Comparison of ENCODE assay signal across 8 mouse cellular contexts in the genomic region with DNA sequence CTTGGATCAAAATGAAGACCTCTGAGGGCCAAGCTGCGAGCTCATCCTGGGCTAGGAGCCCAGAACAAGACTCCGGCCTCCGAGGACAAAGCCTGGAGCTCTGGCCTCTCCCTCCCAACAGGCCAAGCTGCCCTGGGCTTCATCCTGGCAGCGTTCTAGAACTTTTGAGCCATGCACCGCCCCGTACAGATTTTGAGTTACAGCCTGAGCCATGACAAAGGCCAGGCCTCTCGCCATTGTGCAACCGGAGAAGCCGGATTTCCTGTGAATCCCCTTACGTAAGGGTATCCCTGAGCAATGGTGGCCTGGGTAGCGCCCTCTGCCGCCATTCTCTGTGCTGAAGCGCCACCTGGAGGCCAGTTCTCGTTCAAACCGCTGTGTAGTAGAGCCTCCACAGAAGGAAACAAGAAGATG.
DNase-seq lines count a peak whose midpoint lies in the region; ATAC-seq and TF ChIP-seq lines count a peak whose summit lies in the region.

No protein-coding gene starts in this region.

- TF ChIP-seq POLR2A in olfactory bulb, adult 2 months (IDR thresholded peaks at IDR 0.05; ENCODE audit: insufficient read depth, low read depth, low read length) = no peak
- no peak for TF ChIP-seq POLR2A in thymus, adult 2 months (IDR thresholded peaks at IDR 0.05; ENCODE audit: control insufficient read depth, extremely low read depth, insufficient read depth, low read length, poor library complexity)

- peak; percentile 91 for DNase-seq in ES-CJ7 (ENCODE audit: low read depth, low spot score)
- peak; percentile 93 for DNase-seq in cerebellum, adult 11 months
- DNase-seq in heart, postnatal 36 days = peak; percentile 97 to 99
- DNase-seq in layer of hippocampus, adult 2 months (ENCODE audit: low spot score in 2 of 2) = peak; percentile 93 to 98
- peak; percentile 98 for DNase-seq in lung, embryonic 14.5 days
- peak; percentile 92 for DNase-seq in thymus, adult 2 months

- intact Hi-C loops in heart, postnatal 36 days (cut with DNase I) = loop anchor here (5.0 kb wide), 6 partner anchors 55 to 540 kb away; a partner anchor contains a TSS

- ATAC-seq in forebrain, embryonic 16.5 days = peak; percentile 97
- ATAC-seq in lung, embryonic 14.5 days (ENCODE audit: insufficient read depth) = peak; percentile 94

- H3K36me3 ChIP-seq in forebrain, embryonic 16.5 days (ENCODE audit: control insufficient read depth, insufficient read depth) = no peaks in the 10 kb centered on the region
- H3K36me3 ChIP-seq in lung, embryonic 14.5 days (ENCODE audit: insufficient read depth) = no peaks in the 10 kb centered on the region
- H3K36me3 ChIP-seq in thymus, adult 2 months (ENCODE audit: control insufficient read depth, insufficient read depth, low read length) = no peaks in the 10 kb centered on the region

- peak overlapping the region; percentile 59 for H3K27ac ChIP-seq in forebrain, embryonic 16.5 days (ENCODE audit: low read length)
- H3K27ac ChIP-seq in layer of hippocampus, adult 2 months = peak overlapping the region; percentile 81
- H3K27ac ChIP-seq in lung, embryonic 14.5 days (ENCODE audit: low read depth) = peak overlapping the region; percentile 91
- peak overlapping the region; percentile 50; the same call in 1 of the 2 replicates for H3K27ac ChIP-seq in olfactory bulb, adult 2 months (ENCODE audit: insufficient read depth, low read depth, low read length)
- no peak overlapping the region for H3K27ac ChIP-seq in thymus, adult 2 months (ENCODE audit: control insufficient read depth, insufficient read depth, low read length)

- H3K4me2 ChIP-seq in forebrain, embryonic 16.5 days (ENCODE audit: low read length) = peak overlapping the region; percentile 54
- H3K4me2 ChIP-seq in lung, embryonic 14.5 days = peak overlapping the region; percentile 59

- peak; percentile 99 for TF ChIP-seq CTCF in layer of hippocampus, adult 2 months (conservative IDR thresholded peaks at IDR 0.05)
- TF ChIP-seq CTCF in lung, embryonic 14.5 days (IDR thresholded peaks at IDR 0.05; ENCODE audit: low read depth) = peak; percentile 96
- TF ChIP-seq CTCF in olfactory bulb, adult 2 months (IDR thresholded peaks at IDR 0.05; ENCODE audit: insufficient read depth, low read depth, low read length) = peak; percentile 90
- peak; percentile 91 for TF ChIP-seq CTCF in thymus, adult 2 months (IDR thresholded peaks at IDR 0.05; ENCODE audit: borderline replicate concordance, control insufficient read depth, extremely low read depth, insufficient read depth, low read length, poor library complexity)

- peak overlapping the region; percentile 52 for H3K9ac ChIP-seq in forebrain, embryonic 16.5 days (replicated peaks; ENCODE audit: low read depth, low read length)
- peak overlapping the region; percentile 46 for H3K9ac ChIP-seq in lung, embryonic 14.5 days

- no peaks in the 10 kb centered on the region for H3K9me3 ChIP-seq in forebrain, embryonic 16.5 days (ENCODE audit: control insufficient read depth, low read length)
- H3K9me3 ChIP-seq in lung, embryonic 14.5 days (ENCODE audit: low read depth, low read length) = no peaks in the 10 kb centered on the region

- peak overlapping the region; percentile 22 for H3K4me3 ChIP-seq in forebrain, embryonic 16.5 days (replicated peaks; ENCODE audit: low read length)
- peak overlapping the region; percentile 56 for H3K4me3 ChIP-seq in layer of hippocampus, adult 2 months
- peak overlapping the region; percentile 18; the same call in 1 of the 2 replicates for H3K4me3 ChIP-seq in lung, embryonic 14.5 days (ENCODE audit: low read depth, low read length)
- peak overlapping the region; percentile 45 for H3K4me3 ChIP-seq in olfactory bulb, adult 2 months (ENCODE audit: insufficient read depth, low read depth, low read length)
- H3K4me3 ChIP-seq in thymus, adult 2 months (ENCODE audit: control insufficient read depth, insufficient read depth, low read length) = peak overlapping the region; percentile 17

- 11% methylated on average over 15 of the region's 15 CpGs for WGBS in forebrain, embryonic 16.5 days
- WGBS in lung, embryonic 14.5 days = 7% methylated on average over 15 of the region's 15 CpGs
- whole genome bisulfite sequencing in olfactory bulb, adult 2 months = 3% methylated on average over 15 of the region's 15 CpGs
- WGBS in thymus, adult 2 months = 19% methylated on average over 15 of the region's 15 CpGs

- no peaks in the 10 kb centered on the region for H3K27me3 ChIP-seq in forebrain, embryonic 16.5 days (replicated peaks; ENCODE audit: control insufficient read depth, insufficient read depth, low read length)
- H3K27me3 ChIP-seq in lung, embryonic 14.5 days (ENCODE audit: insufficient read depth, low read length) = no peaks in the 10 kb centered on the region
- H3K27me3 ChIP-seq in thymus, adult 2 months (ENCODE audit: control insufficient read depth, insufficient read depth, low read length) = no peaks in the 10 kb centered on the region

- peaks cover 4% of the 10 kb centered on the region for H3K4me1 ChIP-seq in forebrain, embryonic 16.5 days (replicated peaks; ENCODE audit: control insufficient read depth, insufficient read depth, low read length)
- H3K4me1 ChIP-seq in lung, embryonic 14.5 days (ENCODE audit: insufficient read depth) = no peaks in the 10 kb centered on the region; the same call in 1 of the 2 replicates
- H3K4me1 ChIP-seq in olfactory bulb, adult 2 months (ENCODE audit: control insufficient read depth, insufficient read depth, low read length) = peaks cover 15% of the 10 kb centered on the region
- peaks cover 5% of the 10 kb centered on the region for H3K4me1 ChIP-seq in thymus, adult 2 months (replicated peaks; ENCODE audit: control insufficient read depth, insufficient read depth, low read length)
